ENCODE assay signal across 8 mouse cellular contexts in genomic region chrX:102187023-102187699, GRCm38 (mm10). TPM values are rescaled to one million over a fixed set of nuclear protein-coding genes. Genes with fewer than 3 reads are reported as not detected.
DNase-seq lines count a peak whose midpoint lies in the region; ATAC-seq and TF ChIP-seq lines count a peak whose summit lies in the region.
"Had no signal": no experiment of that assay in that cellular context is flagged by ENCODE, and none has a peak within 500 bp of the region (broad histone marks: within the 10 kb centered on the region; RNA-seq: fewer than 3 reads in every experiment).

No protein-coding gene starts in this region.

- TF ChIP-seq CTCF in forebrain, postnatal 0 days (IDR thresholded peaks at IDR 0.05; ENCODE audit: low read depth), result no peak
- TF ChIP-seq CTCF in liver, postnatal 0 days (IDR thresholded peaks at IDR 0.05; ENCODE audit: low read depth), result no peak

- TF ChIP-seq EP300 in liver, postnatal 0 days (IDR thresholded peaks at IDR 0.05; ENCODE audit: low read depth), result no peak

- 0 out of 2 replicates have a peak, but pooled peaks cover 3% of the 10 kb centered on the region for H3K36me3 ChIP-seq in forebrain, postnatal 0 days (ENCODE audit: insufficient read depth)
- H3K36me3 ChIP-seq in liver, postnatal 0 days (replicated peaks; ENCODE audit: insufficient read depth, low read length), result peaks cover 23% of the 10 kb centered on the region

- H3K9me3 ChIP-seq in forebrain, postnatal 0 days (ENCODE audit: low read length), result no peaks in the 10 kb centered on the region
- no peaks in the 10 kb centered on the region for H3K9me3 ChIP-seq in liver, postnatal 0 days (ENCODE audit: low read length)

- H3K4me2 ChIP-seq in forebrain, postnatal 0 days (ENCODE audit: low read depth), result peak overlapping the region; percentile 51
- H3K4me2 ChIP-seq in liver, postnatal 0 days (ENCODE audit: low read depth, low read length), result peak overlapping the region; percentile 73

- peak; percentile 15 for DNase-seq in A20 (ENCODE audit: low read depth, low spot score)
- DNase-seq in CD4-positive, CD25-positive, alpha-beta regulatory T cell, adult 2 months (ENCODE audit: low read depth, low spot score), result peak; percentile 27
- DNase-seq in forebrain, postnatal 0 days, result no peak
- DNase-seq in liver, postnatal 0 days, result peak; percentile 21
- DNase-seq in right cerebral cortex, postnatal 14 days, result no peak
- DNase-seq in right cerebral cortex, adult 18-20 months, result no peak
- no peak for DNase-seq in adrenal gland, adult 8-10 months
- DNase-seq: cerebellum, adult 2 months had no signal

- 40% methylated on average over 11 of the region's 11 CpGs for WGBS in forebrain, postnatal 0 days
- WGBS in liver, postnatal 0 days (ENCODE audit: insufficient replicate concordance), result 24% methylated on average over 11 of the region's 11 CpGs

- H3K4me1 ChIP-seq in forebrain, postnatal 0 days (ENCODE audit: insufficient read depth), result no peaks in the 10 kb centered on the region
- no peaks in the 10 kb centered on the region for H3K4me1 ChIP-seq in liver, postnatal 0 days (ENCODE audit: insufficient read depth)

- H3K27ac ChIP-seq in forebrain, postnatal 0 days (ENCODE audit: low read depth, low read length), result no peak overlapping the region
- H3K27ac ChIP-seq in liver, postnatal 0 days (ENCODE audit: low read depth), result peak overlapping the region; percentile 39; the same call in 1 of the 2 replicates

- ATAC-seq in forebrain, postnatal 0 days, result no peak
- peak; percentile 55 for ATAC-seq in liver, postnatal 0 days

- H3K4me3 ChIP-seq in forebrain, postnatal 0 days (ENCODE audit: low read depth, low read length), result no peak overlapping the region
- peak overlapping the region; percentile 64 for H3K4me3 ChIP-seq in liver, postnatal 0 days (ENCODE audit: low read depth, low read length)

- H3K27me3 ChIP-seq in forebrain, postnatal 0 days (ENCODE audit: insufficient read depth, low read length), result no peaks in the 10 kb centered on the region
- H3K27me3 ChIP-seq in liver, postnatal 0 days (ENCODE audit: insufficient read depth, low read length), result peaks cover 3% of the 10 kb centered on the region; the same call in 1 of the 2 replicates

- H3K9ac ChIP-seq in forebrain, postnatal 0 days, result peak overlapping the region; percentile 18; the same call in 1 of the 2 replicates
- peak overlapping the region; percentile 38; the same call in 1 of the 2 replicates for H3K9ac ChIP-seq in liver, postnatal 0 days (replicated peaks)

RNA-seq across cellular contexts. Expression of gene Rps4x, which starts 2.0 kb away (rescaled TPM):
- total RNA-seq in forebrain, postnatal 0 days (2014; rRNA removed), result 1,341 and 1,679 TPM in 2 replicates
- polyA plus RNA-seq in forebrain, postnatal 0 days (2015; fragmentation: Nextera tagmentation; extraction: Ambion mirVana), result 432 and 524 TPM in 2 replicates
- polyA plus RNA-seq in liver, postnatal 0 days (2015; fragmentation: Nextera tagmentation; extraction: Ambion mirVana), result 413 and 415 TPM in 2 replicates
- 1,000 to 10,000 TPM in 2 of 4 experiments, 100 to 1,000 TPM in 2; 839 to 1,175 (median 999) TPM for total RNA-seq in adrenal gland, adult 8-10 months (2022)

RNA-seq across cellular contexts. Expression of gene Ercc6l, which starts 30.3 kb away (rescaled TPM):
- total RNA-seq in forebrain, postnatal 0 days (2014; rRNA removed), result 1.2 and 2.0 TPM in 2 replicates
- polyA plus RNA-seq in forebrain, postnatal 0 days (2015; fragmentation: Nextera tagmentation; extraction: Ambion mirVana), result 0.52 and 0.64 TPM in 2 replicates
- 2.5 and 3.2 TPM in 2 replicates for polyA plus RNA-seq in liver, postnatal 0 days (2015; fragmentation: Nextera tagmentation; extraction: Ambion mirVana)
- under 1 TPM; 0.28 to 0.41 (median 0.32) TPM for total RNA-seq in adrenal gland, adult 8-10 months (2022)

Comparison
In these comparisons a context has a peak if more than half of its experiments do, and no peak if none do; other contexts are left out.
1. DNase-seq: peak in A20 (single experiment), CD4-positive, CD25-positive, alpha-beta regulatory T cell, adult 2 months (single experiment) and liver, postnatal 0 days (single experiment); none in forebrain, postnatal 0 days (single experiment), right cerebral cortex, postnatal 14 days (single experiment), right cerebral cortex, adult 18-20 months (single experiment) and adrenal gland, adult 8-10 months (single experiment).